Mouse (Mus musculus): ENCODE measurements at regions not wholly inside any gene's neighbourhood (a gene's known extent, or its start where the extent isn't known, plus 50 kb on each side); places are given as distances from the start of the nearest gene placed in this dataset.
"Not testable (repeated sequence)": the region's sequence is repeated elsewhere in the genome, so short reads cannot be mapped to it uniquely, and the experiment has no call there.

- no peak overlapping the region for H3K4me3 ChIP-seq (replicated peaks; ENCODE audit: low read length)
- no peak for DNase-seq (ENCODE audit: low spot score)
- H3K36me3 ChIP-seq (replicated peaks; ENCODE audit: control insufficient read depth, insufficient read depth): no peaks in the 10 kb centered on the region
- H3K4me2 ChIP-seq (replicated peaks): no peak overlapping the region
- no peak overlapping the region for H3K9ac ChIP-seq
- H3K4me1 ChIP-seq (replicated peaks; ENCODE audit: control insufficient read depth, insufficient read depth, low read length): no peaks in the 10 kb centered on the region
- ATAC-seq (ENCODE audit: low FRiP score): no peak
- no peaks in the 10 kb centered on the region for H3K9me3 ChIP-seq (ENCODE audit: control insufficient read depth, low read length)
- no peaks in the 10 kb centered on the region for H3K27me3 ChIP-seq (ENCODE audit: control insufficient read depth, insufficient read depth, low read length)
- no peak overlapping the region for H3K27ac ChIP-seq
Observed at GRCm38 (mm10) chr4:23621208-23621607, 875.0 kb upstream of the Mms22l start.

- ATAC-seq (ENCODE audit: low FRiP score): no peak
- Histone ChIP-seq H3K27me3 (ENCODE audit: control insufficient read depth, insufficient read depth, low read length) (no peaks in the 10 kb centered on the region), H3K4me1 (replicated peaks; ENCODE audit: control insufficient read depth, insufficient read depth, low read length) (no peaks in the 10 kb centered on the region), H3K4me3 (replicated peaks; ENCODE audit: low read length) (no peak overlapping the region), H3K27ac (no peak overlapping the region), H3K4me2 (replicated peaks) (no peak overlapping the region), H3K36me3 (replicated peaks; ENCODE audit: control insufficient read depth, insufficient read depth) (no peaks in the 10 kb centered on the region), H3K9me3 (ENCODE audit: control insufficient read depth, low read length) (no peaks in the 10 kb centered on the region), H3K9ac (no peak overlapping the region)
- DNase-seq (ENCODE audit: low spot score): no peak
Observed at GRCm38 (mm10) chr4:23622231-23622630, 874.0 kb upstream of the Mms22l start.

DNA sequence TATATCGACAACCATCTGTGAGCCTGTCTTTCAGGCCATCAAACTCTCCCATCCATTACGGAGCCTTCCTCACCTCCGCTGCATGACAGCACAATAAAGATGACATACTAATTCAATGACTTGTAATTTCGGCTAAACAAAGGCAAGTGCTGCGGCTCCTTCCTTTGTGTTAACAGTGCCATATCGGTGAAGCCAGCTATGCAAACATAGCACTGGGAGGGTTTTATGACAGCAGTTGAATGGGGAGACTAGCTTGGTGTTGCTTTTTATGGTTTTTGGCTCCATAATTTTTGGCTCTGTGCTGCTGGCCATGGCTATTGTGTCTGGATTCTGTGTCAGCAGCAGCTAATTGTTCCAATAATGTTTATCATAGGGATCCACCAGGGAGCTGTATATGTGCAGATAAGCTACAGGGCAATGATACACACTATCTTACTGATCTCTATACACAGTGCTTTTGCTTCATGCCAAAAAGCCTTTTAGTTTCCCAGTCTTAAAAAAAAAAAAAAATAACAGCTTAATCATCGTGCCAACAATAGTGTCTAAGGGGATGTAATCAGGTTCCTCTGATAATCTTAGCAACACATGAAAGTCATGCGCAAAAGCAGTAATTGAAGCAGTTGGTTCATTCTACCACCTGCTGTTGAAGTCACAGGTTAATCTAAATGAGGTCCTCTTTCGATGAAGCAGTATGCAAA lies 859.9 kb upstream of the Mms22l start:
- ATAC-seq (ENCODE audit: low FRiP score) (peak; percentile 82), DNase-seq (ENCODE audit: low spot score) (peak; percentile 64)
- Histone ChIP-seq H3K27me3 (ENCODE audit: control insufficient read depth, insufficient read depth, low read length) (no peaks in the 10 kb centered on the region), H3K4me2 (replicated peaks) (peak overlapping the region; percentile 30), H3K4me3 (replicated peaks; ENCODE audit: low read length) (no peak overlapping the region), H3K27ac (peak overlapping the region; percentile 58), H3K9me3 (ENCODE audit: control insufficient read depth, low read length) (no peaks in the 10 kb centered on the region), H3K4me1 (replicated peaks; ENCODE audit: control insufficient read depth, insufficient read depth, low read length) (peaks cover 13% of the 10 kb centered on the region), H3K9ac (peak overlapping the region; percentile 50), H3K36me3 (replicated peaks; ENCODE audit: control insufficient read depth, insufficient read depth) (no peaks in the 10 kb centered on the region)
- 17% methylated on average over 9 of the region's 9 CpGs for WGBS

- no peak overlapping the region for H3K9ac ChIP-seq
- peak; percentile 52 for DNase-seq (ENCODE audit: low spot score)
- peak overlapping the region; percentile 58 for H3K27ac ChIP-seq
Observed at GRCm38 (mm10) chr4:23636929-23637235, 859.4 kb upstream of the Mms22l start.

GRCm38 (mm10) chr4:23656671-23657070 lies 839.6 kb upstream of the Mms22l start:
- not testable (repeated sequence) for H3K9ac ChIP-seq; DNase-seq (ENCODE audit: low spot score); H3K9me3 ChIP-seq (ENCODE audit: control insufficient read depth, low read length); H3K4me1 ChIP-seq (replicated peaks; ENCODE audit: control insufficient read depth, insufficient read depth, low read length); ATAC-seq (ENCODE audit: low FRiP score); H3K27ac ChIP-seq; H3K4me3 ChIP-seq (replicated peaks; ENCODE audit: low read length); H3K4me2 ChIP-seq (replicated peaks); H3K27me3 ChIP-seq (ENCODE audit: control insufficient read depth, insufficient read depth, low read length); H3K36me3 ChIP-seq (replicated peaks; ENCODE audit: control insufficient read depth, insufficient read depth)
- WGBS: 79% methylated on average over 5 of the region's 5 CpGs

More at GRCm38 (mm10) chr4:23636929-23637235, 859.4 kb upstream of the Mms22l start:
- Histone ChIP-seq H3K4me1 (replicated peaks; ENCODE audit: control insufficient read depth, insufficient read depth, low read length) (peaks cover 13% of the 10 kb centered on the region), H3K27me3 (ENCODE audit: control insufficient read depth, insufficient read depth, low read length) (no peaks in the 10 kb centered on the region), H3K36me3 (replicated peaks; ENCODE audit: control insufficient read depth, insufficient read depth) (no peaks in the 10 kb centered on the region), H3K4me3 (replicated peaks; ENCODE audit: low read length) (no peak overlapping the region), H3K9me3 (ENCODE audit: control insufficient read depth, low read length) (no peaks in the 10 kb centered on the region), H3K4me2 (replicated peaks) (peak overlapping the region; percentile 30; the same call in 1 of the 2 replicates)
- peak; percentile 69 for ATAC-seq (ENCODE audit: low FRiP score)
- 19% methylated on average over 2 of the region's 2 CpGs for WGBS

DNA sequence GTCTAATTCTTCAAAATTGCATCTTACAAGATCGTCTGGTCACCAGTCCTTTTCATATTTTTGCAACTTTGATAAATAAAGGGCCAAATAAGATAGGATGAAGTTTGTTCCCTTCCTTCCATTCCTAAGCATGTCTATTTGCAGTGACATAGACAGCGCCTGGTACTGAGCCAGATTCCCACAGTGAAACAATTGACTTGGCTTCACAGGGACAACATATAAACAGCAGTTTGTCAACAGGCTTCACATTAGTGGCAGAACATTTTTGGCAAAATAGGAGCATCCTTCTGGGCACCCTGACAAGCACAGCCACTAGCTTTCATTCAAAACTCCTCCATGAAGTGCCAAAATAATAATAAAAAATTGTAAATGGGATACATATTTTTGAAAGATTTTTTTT lies 827.4 kb upstream of the Mms22l start:
- Histone ChIP-seq H3K4me3 (replicated peaks; ENCODE audit: low read length) (no peak overlapping the region), H3K9me3 (ENCODE audit: control insufficient read depth, low read length) (no peaks in the 10 kb centered on the region), H3K9ac (no peak overlapping the region), H3K36me3 (replicated peaks; ENCODE audit: control insufficient read depth, insufficient read depth) (no peaks in the 10 kb centered on the region), H3K4me1 (replicated peaks; ENCODE audit: control insufficient read depth, insufficient read depth, low read length) (no peaks in the 10 kb centered on the region), H3K27ac (no peak overlapping the region), H3K27me3 (ENCODE audit: control insufficient read depth, insufficient read depth, low read length) (no peaks in the 10 kb centered on the region), H3K4me2 (replicated peaks) (no peak overlapping the region)
- no peak for ATAC-seq (ENCODE audit: low FRiP score)
- 83% methylated on average over 2 of the region's 2 CpGs for WGBS
- DNase-seq (ENCODE audit: low spot score): peak; percentile 69

- H3K4me1 ChIP-seq (replicated peaks; ENCODE audit: control insufficient read depth, insufficient read depth, low read length): no peaks in the 10 kb centered on the region
- DNase-seq (ENCODE audit: low spot score): no peak
- H3K4me2 ChIP-seq (replicated peaks): no peak overlapping the region
- no peak for ATAC-seq (ENCODE audit: low FRiP score)
- H3K27ac ChIP-seq: no peak overlapping the region
- H3K9me3 ChIP-seq (ENCODE audit: control insufficient read depth, low read length): no peaks in the 10 kb centered on the region
- no peak overlapping the region for H3K9ac ChIP-seq
- H3K27me3 ChIP-seq (ENCODE audit: control insufficient read depth, insufficient read depth, low read length): no peaks in the 10 kb centered on the region
- no peak overlapping the region for H3K4me3 ChIP-seq (replicated peaks; ENCODE audit: low read length)
- no peaks in the 10 kb centered on the region for H3K36me3 ChIP-seq (replicated peaks; ENCODE audit: control insufficient read depth, insufficient read depth)
Observed at GRCm38 (mm10) chr4:23703626-23704025, 792.6 kb upstream of the Mms22l start.

GRCm38 (mm10) chr4:23710716-23711115 lies 785.5 kb upstream of the Mms22l start:
- H3K4me1 ChIP-seq (replicated peaks; ENCODE audit: control insufficient read depth, insufficient read depth, low read length): no peaks in the 10 kb centered on the region
- H3K9me3 ChIP-seq (ENCODE audit: control insufficient read depth, low read length): no peaks in the 10 kb centered on the region
- H3K4me3 ChIP-seq (replicated peaks; ENCODE audit: low read length): no peak overlapping the region
- no peaks in the 10 kb centered on the region for H3K27me3 ChIP-seq (ENCODE audit: control insufficient read depth, insufficient read depth, low read length)
- WGBS: 89% methylated on average over 2 of the region's 2 CpGs
- no peak overlapping the region for H3K9ac ChIP-seq
- no peak for DNase-seq (ENCODE audit: low spot score)
- H3K36me3 ChIP-seq (replicated peaks; ENCODE audit: control insufficient read depth, insufficient read depth): no peaks in the 10 kb centered on the region
- no peak overlapping the region for H3K27ac ChIP-seq
- ATAC-seq (ENCODE audit: low FRiP score): no peak
- H3K4me2 ChIP-seq (replicated peaks): no peak overlapping the region

DNA sequence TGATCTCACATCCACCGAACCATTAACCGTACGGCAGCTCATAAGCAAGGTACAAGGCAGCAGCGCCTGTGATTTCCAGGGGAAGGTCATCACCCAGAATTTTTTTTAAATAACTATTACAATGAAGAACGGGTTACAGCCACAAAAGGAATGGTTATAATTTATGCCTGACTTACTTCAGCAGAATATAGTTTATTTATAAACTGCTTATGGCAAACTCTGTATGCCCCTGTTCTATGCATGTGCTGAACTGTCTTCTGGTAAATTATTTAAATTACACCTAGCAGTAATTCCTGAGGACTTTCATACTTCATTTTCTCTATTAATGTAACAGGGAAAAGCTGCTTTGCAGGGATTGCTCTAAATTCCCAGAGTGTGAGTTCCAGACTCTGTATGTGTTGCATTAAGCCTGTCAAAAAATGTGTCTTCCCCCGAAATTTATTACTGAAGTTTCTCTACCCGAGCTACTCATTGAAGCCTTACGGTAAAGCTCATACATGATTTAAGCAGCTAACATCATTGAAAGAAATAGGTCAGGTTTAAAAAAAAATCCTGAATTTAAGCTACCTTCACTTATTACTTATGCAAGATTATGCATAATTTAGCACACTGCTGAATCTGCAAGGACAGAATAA lies 782.4 kb upstream of the Mms22l start:
- Histone ChIP-seq H3K9me3 (ENCODE audit: control insufficient read depth, low read length) (no peaks in the 10 kb centered on the region), H3K4me1 (replicated peaks; ENCODE audit: control insufficient read depth, insufficient read depth, low read length) (no peaks in the 10 kb centered on the region), H3K4me3 (replicated peaks; ENCODE audit: low read length) (no peak overlapping the region), H3K27ac (no peak overlapping the region), H3K9ac (no peak overlapping the region), H3K36me3 (replicated peaks; ENCODE audit: control insufficient read depth, insufficient read depth) (no peaks in the 10 kb centered on the region), H3K27me3 (ENCODE audit: control insufficient read depth, insufficient read depth, low read length) (no peaks in the 10 kb centered on the region), H3K4me2 (replicated peaks) (no peak overlapping the region)
- DNase-seq (ENCODE audit: low spot score) (no peak), ATAC-seq (ENCODE audit: low FRiP score) (no peak)
- WGBS: 80% methylated on average over 8 of the region's 8 CpGs

DNA sequence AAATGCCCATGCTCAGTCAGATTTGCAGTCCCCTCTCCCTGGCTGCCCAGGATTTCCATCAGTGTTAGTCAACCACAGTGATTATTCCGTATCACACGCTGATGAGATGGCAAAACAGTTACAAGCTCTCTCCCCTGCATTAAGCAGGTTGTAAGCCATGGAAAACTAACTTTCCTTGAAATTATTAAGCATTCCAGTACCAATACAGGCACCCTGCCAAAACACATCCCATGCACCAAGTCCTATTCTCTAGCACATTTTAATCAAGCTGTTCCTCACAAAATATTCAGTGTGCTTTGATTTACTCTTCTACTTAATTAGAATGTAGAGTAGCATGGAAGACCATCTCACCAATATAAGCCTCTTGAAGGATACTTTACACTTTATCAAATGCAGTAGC lies 768.4 kb upstream of the Mms22l start:
- 55% methylated on average over 2 of the region's 2 CpGs for WGBS
- Histone ChIP-seq H3K4me3 (replicated peaks; ENCODE audit: low read length) (no peak overlapping the region), H3K9ac (no peak overlapping the region), H3K36me3 (replicated peaks; ENCODE audit: control insufficient read depth, insufficient read depth) (no peaks in the 10 kb centered on the region), H3K27ac (no peak overlapping the region), H3K27me3 (ENCODE audit: control insufficient read depth, insufficient read depth, low read length) (no peaks in the 10 kb centered on the region), H3K9me3 (ENCODE audit: control insufficient read depth, low read length) (no peaks in the 10 kb centered on the region), H3K4me1 (replicated peaks; ENCODE audit: control insufficient read depth, insufficient read depth, low read length) (no peaks in the 10 kb centered on the region), H3K4me2 (replicated peaks) (no peak overlapping the region)
- DNase-seq (ENCODE audit: low spot score) (no peak), ATAC-seq (ENCODE audit: low FRiP score) (no peak)
